Mouse (Mus musculus) heart, postnatal 4 days (tissue): Measurements from ENCODE around the gene Sulf2. TPM values are rescaled to one million over a fixed set of nuclear protein-coding genes. Genes with fewer than 3 reads are reported as not detected.

Source experiments
- DNase-seq: peaks from one replicate; pipeline ENCODE4 v3.0.0; 2021
- total RNA-seq, 2 experiments: library from RNA; stranded (reverse); gene quantifications; 2 replicates each; pipeline ENCODE4 v1.2.3; 2021

Gene Sulf2
- total RNA-seq, 2 experiments from 2014 or later: 124 to 129 TPM

- DNase-seq: no peak
Measured at GRCm38 (mm10) chr2:166149482-166149881, 6.0 kb downstream of the Sulf2 start.

GRCm38 (mm10) chr2:166148672-166149332 lies 6.7 kb downstream of the Sulf2 start:
- DNase-seq: no peak

- no peak for DNase-seq
Measured at GRCm38 (mm10) chr2:166147930-166148651, 7.4 kb downstream of the Sulf2 start.

GRCm38 (mm10) chr2:166146446-166146845 lies 9.0 kb downstream of the Sulf2 start:
- no peak for DNase-seq

GRCm38 (mm10) chr2:166145031-166145430 lies 10.4 kb downstream of the Sulf2 start:
- DNase-seq: no peak

- no peak for DNase-seq
Measured at GRCm38 (mm10) chr2:166143871-166144270, 11.6 kb downstream of the Sulf2 start.

GRCm38 (mm10) chr2:166142561-166143112 lies 12.8 kb downstream of the Sulf2 start:
- peak; percentile 47 for DNase-seq

GRCm38 (mm10) chr2:166141910-166142309 lies 13.6 kb downstream of the Sulf2 start:
- DNase-seq: no peak

- no peak for DNase-seq
Measured at GRCm38 (mm10) chr2:166141039-166141438, 14.4 kb downstream of the Sulf2 start.

- DNase-seq: peak; percentile 89
Measured at GRCm38 (mm10) chr2:166140427-166140826, 15.0 kb downstream of the Sulf2 start.

- DNase-seq: no peak
Measured at GRCm38 (mm10) chr2:166138308-166138707, 17.2 kb downstream of the Sulf2 start.

- no peak for DNase-seq
Measured at GRCm38 (mm10) chr2:166137467-166137866, 18.0 kb downstream of the Sulf2 start.

- no peak for DNase-seq
Measured at GRCm38 (mm10) chr2:166135711-166136485, 19.6 kb downstream of the Sulf2 start.

- no peak for DNase-seq
Measured at GRCm38 (mm10) chr2:166128756-166129155, 26.7 kb downstream of the Sulf2 start.

GRCm38 (mm10) chr2:166128032-166128431 lies 27.4 kb downstream of the Sulf2 start:
- DNase-seq: no peak

- no peak for DNase-seq
Measured at GRCm38 (mm10) chr2:166126343-166126742, 29.1 kb downstream of the Sulf2 start.

- DNase-seq: no peak
Measured at GRCm38 (mm10) chr2:166125492-166126252, 29.8 kb downstream of the Sulf2 start.

GRCm38 (mm10) chr2:166125033-166125432 lies 30.4 kb downstream of the Sulf2 start:
- no peak for DNase-seq

GRCm38 (mm10) chr2:166122781-166123180 lies 32.7 kb downstream of the Sulf2 start:
- peak; percentile 73 for DNase-seq

- no peak for DNase-seq
Measured at GRCm38 (mm10) chr2:166121681-166122355, 33.6 kb downstream of the Sulf2 start.

- DNase-seq: peak; percentile 54
Measured at GRCm38 (mm10) chr2:166119992-166120391, 35.5 kb downstream of the Sulf2 start.

- no peak for DNase-seq
Measured at GRCm38 (mm10) chr2:166116704-166117103, 38.8 kb downstream of the Sulf2 start.
